Mouse (Mus musculus) cerebellum, postnatal 14 days (tissue): ENCODE results near the gene Pmf1.

ENCODE experiments used
- DNase-seq, 2 experiments: peaks; one replicate each; pipeline ENCODE4 v3.0.0; 2021; ENCODE audit warnings: mixed read lengths in 2 of 2

Gene Pmf1

DNA sequence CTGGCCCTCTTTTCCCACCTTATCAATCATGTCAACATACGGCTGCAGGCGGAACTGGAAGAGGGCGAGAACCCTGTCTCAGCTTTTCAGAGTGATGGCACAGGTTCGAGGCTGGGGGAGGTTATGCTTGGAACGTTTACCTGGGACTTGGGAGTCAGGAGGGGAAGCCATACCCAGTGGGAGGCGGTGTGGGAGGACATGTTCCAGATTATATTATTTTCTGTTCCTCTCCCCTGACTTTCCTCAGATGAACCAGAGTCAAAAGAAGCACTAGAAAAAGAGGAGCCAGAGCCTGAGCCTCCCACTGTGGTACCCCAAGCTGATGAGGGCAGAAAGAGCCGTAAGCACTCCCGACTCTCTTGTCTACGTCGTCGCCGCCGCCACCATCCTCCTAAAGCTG is 59.4 kb downstream of the Pmf1 start:
- no peak for DNase-seq
